Mouse (Mus musculus) midbrain, postnatal 0 days (tissue): Measurements from ENCODE around the gene Uvrag. TPM values are rescaled to one million over a fixed set of nuclear protein-coding genes. Genes with fewer than 3 reads are reported as not detected.

Experiments used
- ATAC-seq: fragments of 200-750 bp; cut with Nextera tagmentation; 2 replicates; pipeline ENCODE4 v1.8.0; 2017; ENCODE audit warnings: moderate number of reproducible peaks, mild to moderate bottlenecking, moderate TSS enrichment, moderate library complexity; ENCODE audit not compliant: low FRiP score
- DNase-seq: peaks from one replicate; pipeline ENCODE4 v3.0.0-alpha.2; 2015; ENCODE audit warnings: low spot score
- H3K27ac ChIP-seq: fragments of 300-500 bp; sonication (generic); 2 replicates; pipeline ENCODE4 v1.5.1; 2014; ENCODE audit warnings: low read depth, mild to moderate bottlenecking, low read length, mixed read lengths
- H3K27me3 ChIP-seq: fragments of 300-500 bp; sonication (generic); 2 replicates; pipeline ENCODE4 v1.6.1; 2014; ENCODE audit warnings: low read length, control low read depth, mixed read lengths; ENCODE audit not compliant: insufficient read depth
- H3K36me3 ChIP-seq: fragments of 300-500 bp; sonication (generic); 2 replicates; pipeline ENCODE4 v1.6.1; 2014; ENCODE audit warnings: low read length, control low read depth, mixed read lengths; ENCODE audit not compliant: insufficient read depth
- H3K4me1 ChIP-seq: fragments of 300-500 bp; sonication (generic); 2 replicates; pipeline ENCODE4 v1.6.1; 2014; ENCODE audit warnings: mild to moderate bottlenecking, control low read depth, antibody characterized with exemption, low read length, mixed read lengths; ENCODE audit not compliant: insufficient read depth
- H3K4me2 ChIP-seq: fragments of 300-500 bp; sonication (generic); 2 replicates; pipeline ENCODE4 v1.6.1; 2014; ENCODE audit warnings: low read depth, mild to moderate bottlenecking, low read length, mixed read lengths; ENCODE audit not compliant: poor library complexity, severe bottlenecking
- H3K4me3 ChIP-seq: fragments of 300-500 bp; sonication (generic); 2 replicates; pipeline ENCODE4 v1.5.1; 2014; ENCODE audit warnings: low read depth, mild to moderate bottlenecking, low read length, moderate library complexity
- H3K9ac ChIP-seq: fragments of 300-500 bp; sonication (generic); replicated peaks from 2 replicates; pipeline ENCODE4 v1.6.1; 2014; ENCODE audit warnings: mild to moderate bottlenecking, low read length, moderate library complexity, mixed read lengths; ENCODE audit not compliant: poor library complexity, severe bottlenecking
- H3K9me3 ChIP-seq: fragments of 300-500 bp; sonication (generic); 2 replicates; pipeline ENCODE4 v1.6.1; 2016; ENCODE audit warnings: low read length, control low read depth
- CTCF ChIP-seq: IDR thresholded peaks from 2 replicates; pipeline ENCODE4 v1.5.1; 2016; ENCODE audit warnings: antibody characterized with exemption, mild to moderate bottlenecking
- WGBS: fragments of 180-500 bp; shearing (Covaris S2); extraction: QIAGEN DNeasy Blood & Tissue Kit; methylation state at CpG from one replicate; pipeline ENCODE4 v1.1.7; 2014; 5-methylcytosine and 5-hydroxymethylcytosine counted together
- polyA plus RNA-seq: library from polyadenylated mRNA; unstranded; fragments of >200 nt; fragmentation: Nextera tagmentation; extraction: Ambion mirVana; gene quantifications from 2 replicates; pipeline ENCODE4 v1.2.1, GENCODE M21; 2015
- total RNA-seq: library from RNA; depleted of rRNA; stranded (reverse); fragments of >200 nt; gene quantifications from 2 replicates; pipeline ENCODE4 v1.2.3, GENCODE M21; 2014

Gene Uvrag
- total and polyA plus RNA-seq, 2 experiments from 2014 or later: 19.8 to 23.3 TPM

- Histone ChIP-seq H3K4me1 (no peaks in the 10 kb centered on the region), H3K9ac (peak overlapping the region; percentile 42; the same call in 1 of the 2 replicates), H3K9me3 (no peaks in the 10 kb centered on the region), H3K4me2 (peak overlapping the region; percentile 18; the same call in 1 of the 2 replicates), H3K27ac (peak overlapping the region; percentile 33; the same call in 1 of the 2 replicates), H3K4me3 (no peak overlapping the region), H3K27me3 (no peaks in the 10 kb centered on the region), H3K36me3 (no peaks in the 10 kb centered on the region)
- ATAC-seq (peak; percentile 52; the same call in 1 of the 2 replicates), DNase-seq (peak; percentile 50)
- TF ChIP-seq CTCF: no peak
- WGBS: 20% methylated on average over 18 of the region's 18 CpGs
Observed at GRCm38 (mm10) chr7:98924380-98924869, 216.5 kb downstream of the Uvrag start.

GRCm38 (mm10) chr7:98922984-98923383, 218.0 kb downstream of the Uvrag start:
- no peaks in the 10 kb centered on the region for H3K4me1 ChIP-seq
- no peak overlapping the region for H3K27ac ChIP-seq
- no peak overlapping the region for H3K9ac ChIP-seq
- WGBS: 71% methylated on average over 5 of the region's 5 CpGs
- H3K4me2 ChIP-seq: no peak overlapping the region
- no peak for DNase-seq
- no peak for ATAC-seq
- H3K27me3 ChIP-seq: no peaks in the 10 kb centered on the region
- H3K4me3 ChIP-seq: no peak overlapping the region
- H3K36me3 ChIP-seq: no peaks in the 10 kb centered on the region
- no peak for TF ChIP-seq CTCF
- H3K9me3 ChIP-seq: no peaks in the 10 kb centered on the region

GRCm38 (mm10) chr7:98917407-98917806, 223.5 kb downstream of the Uvrag start:
- no peak overlapping the region for H3K4me2 ChIP-seq
- ATAC-seq (no peak), DNase-seq (no peak)
- H3K27me3 ChIP-seq: no peaks in the 10 kb centered on the region
- no peak overlapping the region for H3K4me3 ChIP-seq
- WGBS: 87% methylated on average over 5 of the region's 5 CpGs
- TF ChIP-seq CTCF: no peak
- H3K9ac ChIP-seq: no peak overlapping the region
- no peak overlapping the region for H3K27ac ChIP-seq
- no peaks in the 10 kb centered on the region for H3K36me3 ChIP-seq
- no peaks in the 10 kb centered on the region for H3K4me1 ChIP-seq
- H3K9me3 ChIP-seq: no peaks in the 10 kb centered on the region

- H3K9me3 ChIP-seq: no peaks in the 10 kb centered on the region
- no peaks in the 10 kb centered on the region for H3K36me3 ChIP-seq
- DNase-seq (no peak), ATAC-seq (no peak)
- no peak overlapping the region for H3K27ac ChIP-seq
- no peak for TF ChIP-seq CTCF
- H3K27me3 ChIP-seq: no peaks in the 10 kb centered on the region
- no peak overlapping the region for H3K9ac ChIP-seq
- H3K4me2 ChIP-seq: no peak overlapping the region
- WGBS: 89% methylated on average over 6 of the region's 6 CpGs
- H3K4me1 ChIP-seq: no peaks in the 10 kb centered on the region
- H3K4me3 ChIP-seq: no peak overlapping the region
Observed at GRCm38 (mm10) chr7:98916581-98916980, 224.4 kb downstream of the Uvrag start.

GRCm38 (mm10) chr7:98912953-98913360, 228.0 kb downstream of the Uvrag start:
- H3K4me2 ChIP-seq: no peak overlapping the region
- no peak overlapping the region for H3K4me3 ChIP-seq
- no peak overlapping the region for H3K9ac ChIP-seq
- no peak overlapping the region for H3K27ac ChIP-seq
- TF ChIP-seq CTCF: no peak
- H3K9me3 ChIP-seq: no peaks in the 10 kb centered on the region
- DNase-seq (no peak), ATAC-seq (no peak)
- H3K4me1 ChIP-seq: no peaks in the 10 kb centered on the region
- H3K27me3 ChIP-seq: no peaks in the 10 kb centered on the region
- H3K36me3 ChIP-seq: no peaks in the 10 kb centered on the region
- WGBS: 83% methylated on average over 2 of the region's 2 CpGs

- no peak for DNase-seq
- no peak for ATAC-seq
- WGBS: 77% methylated on average over 8 of the region's 8 CpGs
Observed at GRCm38 (mm10) chr7:98911276-98911675, 229.7 kb downstream of the Uvrag start.

More at GRCm38 (mm10) chr7:98911276-98911675, 229.7 kb downstream of the Uvrag start:
- H3K27ac ChIP-seq: no peak overlapping the region
- H3K9ac ChIP-seq: no peak overlapping the region
- H3K27me3 ChIP-seq: no peaks in the 10 kb centered on the region
- no peak overlapping the region for H3K4me3 ChIP-seq
- H3K36me3 ChIP-seq: no peaks in the 10 kb centered on the region
- H3K9me3 ChIP-seq: no peaks in the 10 kb centered on the region
- H3K4me1 ChIP-seq: no peaks in the 10 kb centered on the region
- TF ChIP-seq CTCF: no peak
- H3K4me2 ChIP-seq: no peak overlapping the region
